Mouse (Mus musculus) lung, postnatal 25 days (tissue): Measurements from ENCODE around the gene Enox1.

Experiments used
- DNase-seq: peaks from one replicate; pipeline ENCODE4 v3.0.0; 2022; ENCODE audit warnings: low spot score

Gene Enox1

GRCm38 (mm10) chr14:77196246-77196645 lies 39.7 kb downstream of the Enox1 start:
- no peak for DNase-seq

- no peak for DNase-seq
These were observed 40.9 kb downstream of the Enox1 start for GRCm38 (mm10) chr14:77197414-77197915.

- DNase-seq = no peak
These were observed 54.3 kb downstream of the Enox1 start for GRCm38 (mm10) chr14:77210889-77211288.

GRCm38 (mm10) chr14:77213210-77213609 lies 56.6 kb downstream of the Enox1 start:
- no peak for DNase-seq

- no peak for DNase-seq
These were observed 58.3 kb downstream of the Enox1 start for GRCm38 (mm10) chr14:77214848-77215247.

- DNase-seq = no peak
These were observed 68.8 kb downstream of the Enox1 start for GRCm38 (mm10) chr14:77225346-77225745.

GRCm38 (mm10) chr14:77238811-77239210 lies 82.2 kb downstream of the Enox1 start:
- DNase-seq = no peak

- no peak for DNase-seq
These were observed 82.8 kb downstream of the Enox1 start for GRCm38 (mm10) chr14:77239360-77239759.

GRCm38 (mm10) chr14:77246977-77247376 lies 90.4 kb downstream of the Enox1 start:
- peak; percentile 18 for DNase-seq

GRCm38 (mm10) chr14:77248426-77248825 lies 91.9 kb downstream of the Enox1 start:
- no peak for DNase-seq

- DNase-seq = no peak
These were observed 92.4 kb downstream of the Enox1 start for GRCm38 (mm10) chr14:77248946-77249345.

- no peak for DNase-seq
These were observed 94.2 kb downstream of the Enox1 start for GRCm38 (mm10) chr14:77250652-77251238.

GRCm38 (mm10) chr14:77255201-77255600 lies 98.6 kb downstream of the Enox1 start:
- no peak for DNase-seq

GRCm38 (mm10) chr14:77255711-77256110 lies 99.1 kb downstream of the Enox1 start:
- no peak for DNase-seq

GRCm38 (mm10) chr14:77256943-77257342 lies 100.4 kb downstream of the Enox1 start:
- no peak for DNase-seq

- no peak for DNase-seq
These were observed 100.9 kb downstream of the Enox1 start for GRCm38 (mm10) chr14:77257461-77257860.

- no peak for DNase-seq
These were observed 101.6 kb downstream of the Enox1 start for GRCm38 (mm10) chr14:77258186-77258585.

GRCm38 (mm10) chr14:77259686-77260085 lies 103.1 kb downstream of the Enox1 start:
- DNase-seq = no peak

- no peak for DNase-seq
These were observed 103.5 kb downstream of the Enox1 start for GRCm38 (mm10) chr14:77260107-77260506.

- DNase-seq = no peak
These were observed 110.5 kb downstream of the Enox1 start for GRCm38 (mm10) chr14:77266805-77267771.

GRCm38 (mm10) chr14:77272248-77272930 lies 115.8 kb downstream of the Enox1 start:
- no peak for DNase-seq

GRCm38 (mm10) chr14:77272931-77273446 lies 116.4 kb downstream of the Enox1 start:
- DNase-seq = no peak
